Mouse (Mus musculus) olfactory bulb, adult 2 months (tissue): Measurements from ENCODE around the gene Tdrd9.

Source experiments
- CTCF ChIP-seq: fragments of 200-500 bp; IDR thresholded peaks from 2 replicates; pipeline ENCODE4 v1.5.1; 2012; ENCODE audit warnings: low read depth, mild to moderate bottlenecking, low read length, moderate library complexity; ENCODE audit not compliant: insufficient read depth
- POLR2A ChIP-seq: fragments of 200-500 bp; IDR thresholded peaks from 2 replicates; pipeline ENCODE4 v1.6.1; 2012; ENCODE audit warnings: mild to moderate bottlenecking, low read depth, low read length, moderate library complexity; ENCODE audit not compliant: insufficient read depth

DNA sequence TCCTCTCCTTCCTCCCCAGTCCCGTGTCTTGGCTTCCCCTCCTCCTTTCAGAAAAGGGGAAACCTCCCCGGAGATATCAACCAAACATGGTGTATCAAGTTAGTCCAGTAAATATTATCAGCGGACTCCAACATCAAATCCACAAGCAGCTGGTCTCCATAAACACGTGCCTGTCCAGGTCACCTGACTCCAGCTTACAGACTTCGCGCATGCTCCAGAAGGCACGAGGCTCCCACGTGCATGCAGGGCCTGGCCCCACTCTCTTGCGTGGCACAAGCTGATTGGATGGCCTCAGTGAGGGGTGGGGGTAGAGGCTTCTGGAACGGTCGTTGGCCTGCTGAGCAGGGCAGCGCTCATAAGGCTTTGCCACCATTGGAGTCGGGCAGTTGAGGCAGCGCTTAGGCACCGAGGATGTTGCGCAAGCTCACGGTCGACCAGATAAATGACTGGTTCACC, at the start of gene Tdrd9:
- TF ChIP-seq CTCF (no peak), POLR2A (no peak)
